In genomic region chr2:59721758-59722157, GRCm38 (mm10) we compare ENCODE assay signal across 13 mouse cellular contexts.
DNase-seq lines count a peak whose midpoint lies in the region; ATAC-seq lines count a peak whose summit lies in the region.
"Had no signal": no experiment of that assay in that cellular context is flagged by ENCODE, and none has a peak within 500 bp of the region (broad histone marks: within the 10 kb centered on the region; RNA-seq: fewer than 3 reads in every experiment).

No protein-coding gene starts in this region.

- 38% methylated on average over 5 of the region's 5 CpGs for WGBS in intestine, embryonic 15.5 days
- WGBS in midbrain, embryonic 15.5 days, result 43% methylated on average over 5 of the region's 5 CpGs

- no peak for ATAC-seq in intestine, embryonic 15.5 days
- no peak for ATAC-seq in midbrain, embryonic 15.5 days (replicated peaks)
- ATAC-seq: hindbrain, embryonic 16.5 days had no signal

- peaks cover 32% of the 10 kb centered on the region for H3K4me1 ChIP-seq in brown adipose tissue, adult 24 weeks (ENCODE audit: control insufficient read depth, insufficient read depth, insufficient read length, low read length)
- H3K4me1 ChIP-seq in intestine, embryonic 15.5 days (replicated peaks), result peaks cover 49% of the 10 kb centered on the region
- H3K4me1 ChIP-seq in midbrain, embryonic 15.5 days, result peaks cover 15% of the 10 kb centered on the region

- H3K9ac ChIP-seq in intestine, embryonic 15.5 days, result no peak overlapping the region
- H3K9ac ChIP-seq in midbrain, embryonic 15.5 days, result no peak overlapping the region

- H3K4me3 ChIP-seq in brown adipose tissue, adult 24 weeks (ENCODE audit: insufficient read depth, low read depth, low read length), result no peak overlapping the region
- H3K4me3 ChIP-seq in intestine, embryonic 15.5 days (replicated peaks), result no peak overlapping the region
- no peak overlapping the region for H3K4me3 ChIP-seq in midbrain, embryonic 15.5 days

- no peaks in the 10 kb centered on the region for H3K9me3 ChIP-seq in intestine, embryonic 15.5 days
- no peaks in the 10 kb centered on the region for H3K9me3 ChIP-seq in midbrain, embryonic 15.5 days

- no peaks in the 10 kb centered on the region for H3K27me3 ChIP-seq in intestine, embryonic 15.5 days (replicated peaks)
- H3K27me3 ChIP-seq in midbrain, embryonic 15.5 days (replicated peaks), result no peaks in the 10 kb centered on the region

- H3K27ac ChIP-seq in brown adipose tissue, adult 24 weeks (replicated peaks; ENCODE audit: low read depth, low read length), result peak overlapping the region; percentile 79
- peak overlapping the region; percentile 7; the same call in 1 of the 2 replicates for H3K27ac ChIP-seq in intestine, embryonic 15.5 days
- no peak overlapping the region for H3K27ac ChIP-seq in midbrain, embryonic 15.5 days

- peaks cover 6% of the 10 kb centered on the region; the same call in 1 of the 2 replicates for H3K36me3 ChIP-seq in intestine, embryonic 15.5 days
- H3K36me3 ChIP-seq in midbrain, embryonic 15.5 days (replicated peaks), result no peaks in the 10 kb centered on the region

- no peak overlapping the region for H3K4me2 ChIP-seq in intestine, embryonic 15.5 days (replicated peaks)
- no peak overlapping the region for H3K4me2 ChIP-seq in midbrain, embryonic 15.5 days

- peak; percentile 69 for DNase-seq in heart, adult 11 months
- DNase-seq in heart, adult 9 months (ENCODE audit: low spot score in 2 of 2), result no peak
- DNase-seq in kidney, postnatal 10 days, result peak; percentile 54
- no peak for DNase-seq in kidney, adult 8-10 months
- no peak for DNase-seq in frontal cortex, postnatal 25 days (ENCODE audit: low spot score in 2 of 2)
- DNase-seq: adrenal gland, postnatal 10 days; B cell, adult 2 months; cerebellum, postnatal 14 days; right cerebral cortex, postnatal 25 days had no signal

Comparison
In these comparisons a context has a peak if more than half of its experiments do, and no peak if none do; other contexts are left out.
1. DNase-seq: peak in heart, adult 11 months (single experiment) and kidney, postnatal 10 days (single experiment); none in heart, adult 9 months (0 of 2), kidney, adult 8-10 months (0 of 2) and frontal cortex, postnatal 25 days (0 of 2).